Mouse (Mus musculus): ENCODE data around the gene Zbtb38.

Zbtb38 gene

GRCm38 (mm10) chr9:96752603-96753114 is at the start of gene Zbtb38:
Gene Zbtb38 (minus strand): TSS chr9:96752831.
- DNase-seq (ENCODE audit: low spot score), result no peak

- no peak for DNase-seq (ENCODE audit: low spot score)
Measured at GRCm38 (mm10) chr9:96800131-96800825, 47.6 kb upstream of the Zbtb38 start.

GRCm38 (mm10) chr9:96797311-96797710 is 44.7 kb upstream of the Zbtb38 start:
- DNase-seq (ENCODE audit: low spot score), result no peak

- no peak for DNase-seq (ENCODE audit: low spot score)
Measured at GRCm38 (mm10) chr9:96795399-96795928, 42.8 kb upstream of the Zbtb38 start.

GRCm38 (mm10) chr9:96794601-96795000 is 42.0 kb upstream of the Zbtb38 start:
- no peak for DNase-seq (ENCODE audit: low spot score)

GRCm38 (mm10) chr9:96792543-96792942 is 39.9 kb upstream of the Zbtb38 start:
- DNase-seq (ENCODE audit: low spot score), result no peak

- DNase-seq (ENCODE audit: low spot score), result no peak
Measured at GRCm38 (mm10) chr9:96790389-96791007, 37.9 kb upstream of the Zbtb38 start.

- DNase-seq (ENCODE audit: low spot score), result no peak
Measured at GRCm38 (mm10) chr9:96789906-96790305, 37.3 kb upstream of the Zbtb38 start.

- no peak for DNase-seq (ENCODE audit: low spot score)
Measured at GRCm38 (mm10) chr9:96787797-96788196, 35.2 kb upstream of the Zbtb38 start.

GRCm38 (mm10) chr9:96785871-96786342 is 33.3 kb upstream of the Zbtb38 start:
- DNase-seq (ENCODE audit: low spot score), result no peak

- DNase-seq (ENCODE audit: low spot score), result no peak
Measured at GRCm38 (mm10) chr9:96785187-96785586, 32.6 kb upstream of the Zbtb38 start.

- DNase-seq (ENCODE audit: low spot score), result no peak
Measured at GRCm38 (mm10) chr9:96783667-96784066, 31.0 kb upstream of the Zbtb38 start.

- DNase-seq (ENCODE audit: low spot score), result no peak
Measured at GRCm38 (mm10) chr9:96783258-96783657, 30.6 kb upstream of the Zbtb38 start.

- no peak for DNase-seq (ENCODE audit: low spot score)
Measured at GRCm38 (mm10) chr9:96782062-96782461, 29.4 kb upstream of the Zbtb38 start.

GRCm38 (mm10) chr9:96773146-96773545 is 20.5 kb upstream of the Zbtb38 start:
- no peak for DNase-seq (ENCODE audit: low spot score)

GRCm38 (mm10) chr9:96770443-96770842 is 17.8 kb upstream of the Zbtb38 start:
- no peak for DNase-seq (ENCODE audit: low spot score)

- DNase-seq (ENCODE audit: low spot score), result no peak
Measured at GRCm38 (mm10) chr9:96769651-96770050, 17.0 kb upstream of the Zbtb38 start.

- no peak for DNase-seq (ENCODE audit: low spot score)
Measured at GRCm38 (mm10) chr9:96767874-96768273, 15.2 kb upstream of the Zbtb38 start.

- DNase-seq (ENCODE audit: low spot score), result no peak
Measured at GRCm38 (mm10) chr9:96766078-96766477, 13.4 kb upstream of the Zbtb38 start.

- DNase-seq (ENCODE audit: low spot score), result no peak
Measured at GRCm38 (mm10) chr9:96765410-96765809, 12.8 kb upstream of the Zbtb38 start.

GRCm38 (mm10) chr9:96763847-96764631 is 11.4 kb upstream of the Zbtb38 start:
- DNase-seq (ENCODE audit: low spot score), result no peak

GRCm38 (mm10) chr9:96763025-96763424 is 10.4 kb upstream of the Zbtb38 start:
- no peak for DNase-seq (ENCODE audit: low spot score)

Data from ovary, postnatal 10 days (tissue).